Mouse (Mus musculus) right cerebral cortex, postnatal 25 days (tissue): ENCODE results near the gene Coro6.

Source experiments
- DNase-seq: peaks from one replicate; pipeline ENCODE4 v3.0.0; 2022

The Coro6 gene

GRCm38 (mm10) chr11:77462283-77463100 is at the start of gene Coro6:
Coro6 (plus strand) TSS chr11:77462411.
- no peak for DNase-seq

DNA sequence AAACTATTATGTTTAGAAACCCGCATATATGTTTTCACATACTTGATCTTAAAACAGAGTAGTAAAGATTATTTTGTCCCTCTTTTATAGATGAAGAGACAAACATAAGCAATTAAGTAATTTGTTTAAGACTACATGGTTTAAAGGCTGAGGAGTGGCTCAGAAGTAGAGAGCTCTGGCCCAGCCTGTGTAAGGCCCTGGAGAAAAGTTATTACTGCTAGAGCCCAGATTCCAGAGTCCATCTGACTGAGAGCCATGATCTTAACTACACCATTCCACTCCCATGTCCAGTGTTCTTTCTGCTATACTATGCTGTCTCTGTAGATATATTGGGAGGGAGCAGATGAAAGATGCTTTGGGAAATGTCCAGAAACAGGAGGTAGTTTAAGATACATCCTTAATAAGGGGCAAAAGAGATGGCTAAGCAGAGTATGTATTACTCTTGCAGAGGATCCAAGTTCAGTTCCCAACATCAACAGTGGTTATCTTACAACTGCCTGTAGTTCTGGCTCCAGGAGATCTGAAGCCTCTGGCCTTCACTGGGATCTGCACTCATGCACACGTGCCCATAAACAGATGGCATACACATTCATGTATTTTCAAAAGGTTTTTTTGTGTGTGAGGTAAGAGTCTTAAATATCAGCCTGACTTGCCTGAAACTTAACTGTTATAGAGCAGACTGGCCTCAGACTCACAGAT is 47.9 kb upstream of the Coro6 start:
- no peak for DNase-seq

DNA sequence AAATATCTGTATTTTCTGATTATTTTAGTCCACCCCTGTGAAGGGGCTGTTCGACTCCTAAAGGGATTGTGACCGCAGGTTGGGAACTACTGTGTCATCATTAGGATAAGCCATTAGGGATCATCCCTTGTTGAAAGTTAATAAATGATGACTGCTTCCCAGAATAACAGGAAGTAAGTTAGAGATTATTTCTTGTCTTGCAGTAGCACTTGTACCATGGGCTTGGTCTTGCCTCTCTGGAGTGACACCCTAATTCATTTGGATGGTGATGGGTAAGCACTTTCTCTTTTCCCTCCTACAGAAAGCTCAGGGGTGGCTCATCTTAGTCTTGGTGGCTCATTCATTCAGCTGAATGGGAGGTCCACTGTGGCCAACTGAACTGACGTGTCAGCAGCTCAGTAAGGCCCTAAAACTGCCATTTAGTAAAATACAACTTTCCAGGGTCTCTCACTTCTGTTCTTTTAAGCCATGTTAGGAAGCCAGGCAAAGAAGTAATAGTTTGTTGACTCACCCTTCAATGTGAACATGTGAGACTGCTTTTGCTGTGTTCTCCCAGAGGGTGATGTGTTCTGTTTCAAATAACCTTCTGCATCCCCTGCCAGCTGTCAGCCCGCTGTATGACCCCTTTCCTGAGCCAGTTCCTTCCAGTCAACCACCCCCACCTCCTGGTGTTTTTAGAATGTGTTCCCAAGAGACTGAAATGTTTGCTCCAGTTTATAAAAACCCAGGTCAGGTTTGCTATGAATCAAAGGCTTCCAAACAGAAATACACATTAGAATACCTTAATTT is 45.8 kb upstream of the Coro6 start:
- no peak for DNase-seq

DNA sequence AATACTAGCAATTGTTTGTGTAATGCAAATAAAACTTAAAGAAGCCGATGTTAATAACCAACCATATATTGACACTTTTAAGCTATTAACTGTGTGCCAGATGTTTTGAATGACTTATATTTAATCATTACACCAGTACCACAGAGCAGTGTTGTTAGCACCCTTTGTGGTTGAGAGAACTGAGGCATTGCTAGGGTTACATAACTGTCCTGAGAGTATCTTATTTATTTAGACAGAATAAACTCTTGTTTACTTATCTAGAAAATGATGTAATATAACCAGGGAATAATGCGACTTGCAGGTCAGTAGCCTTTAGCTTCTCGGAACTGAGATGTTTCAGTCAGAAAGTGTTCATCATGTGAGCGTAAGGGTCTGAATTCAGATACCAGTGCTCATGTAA is 44.2 kb upstream of the Coro6 start:
- DNase-seq = no peak

DNA sequence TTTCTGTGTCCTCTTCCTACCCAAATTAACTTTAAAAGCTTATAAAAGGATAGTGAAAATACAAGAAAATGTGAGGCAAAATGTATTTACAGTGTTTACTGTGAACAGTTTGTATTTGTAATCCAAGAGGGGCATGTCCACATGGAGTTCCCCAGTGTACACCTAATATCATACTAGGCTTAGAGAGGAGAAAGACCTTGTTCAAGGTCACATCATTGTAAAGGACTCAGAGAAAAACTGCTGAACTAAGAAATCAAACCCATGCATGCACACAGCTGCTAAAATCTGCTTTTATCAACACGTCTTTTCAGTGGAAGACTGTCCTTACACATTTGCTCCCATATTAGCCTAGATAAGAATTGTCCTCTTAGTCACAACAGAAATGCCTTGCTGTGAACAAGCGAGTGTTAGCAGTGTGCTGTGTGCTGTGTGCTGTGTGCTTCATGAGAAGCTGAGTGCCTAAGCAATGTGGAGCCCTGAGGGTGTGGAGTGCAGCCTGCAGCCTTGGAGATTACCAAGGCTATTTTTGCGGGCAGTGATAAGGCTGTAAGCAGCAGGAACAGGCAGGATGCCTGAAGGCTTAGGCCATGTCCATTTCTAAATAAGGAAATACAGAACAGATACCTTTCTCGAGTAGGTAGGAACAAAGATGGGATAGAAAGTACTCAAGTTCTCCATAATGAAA is 38.9 kb upstream of the Coro6 start:
- DNase-seq = no peak

GRCm38 (mm10) chr11:77428446-77428845 is 33.8 kb upstream of the Coro6 start:
- DNase-seq = no peak

- DNase-seq = no peak
These were observed 25.2 kb upstream of the Coro6 start for GRCm38 (mm10) chr11:77437026-77437425.

DNA sequence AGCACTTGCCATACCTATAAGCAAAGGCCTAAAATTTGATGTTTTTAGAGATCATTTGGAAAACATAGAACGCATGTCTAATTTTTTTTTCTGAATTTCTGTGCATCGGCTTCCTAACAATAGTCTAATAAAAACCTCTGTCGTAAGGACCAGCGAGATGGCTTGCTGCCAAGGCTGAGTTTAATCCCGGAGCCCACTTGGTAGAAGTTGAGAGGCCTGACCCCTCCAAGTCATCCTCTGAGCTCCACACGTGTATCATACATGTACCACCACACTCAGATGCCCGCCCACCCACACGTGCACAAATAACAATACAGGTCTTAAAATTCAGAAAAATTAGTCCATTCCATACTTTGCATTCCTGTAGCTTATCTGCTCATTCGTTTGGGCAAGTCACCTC is 22.1 kb upstream of the Coro6 start:
- no peak for DNase-seq

- DNase-seq = no peak
These were observed 21.2 kb upstream of the Coro6 start for GRCm38 (mm10) chr11:77441020-77441419.

DNA sequence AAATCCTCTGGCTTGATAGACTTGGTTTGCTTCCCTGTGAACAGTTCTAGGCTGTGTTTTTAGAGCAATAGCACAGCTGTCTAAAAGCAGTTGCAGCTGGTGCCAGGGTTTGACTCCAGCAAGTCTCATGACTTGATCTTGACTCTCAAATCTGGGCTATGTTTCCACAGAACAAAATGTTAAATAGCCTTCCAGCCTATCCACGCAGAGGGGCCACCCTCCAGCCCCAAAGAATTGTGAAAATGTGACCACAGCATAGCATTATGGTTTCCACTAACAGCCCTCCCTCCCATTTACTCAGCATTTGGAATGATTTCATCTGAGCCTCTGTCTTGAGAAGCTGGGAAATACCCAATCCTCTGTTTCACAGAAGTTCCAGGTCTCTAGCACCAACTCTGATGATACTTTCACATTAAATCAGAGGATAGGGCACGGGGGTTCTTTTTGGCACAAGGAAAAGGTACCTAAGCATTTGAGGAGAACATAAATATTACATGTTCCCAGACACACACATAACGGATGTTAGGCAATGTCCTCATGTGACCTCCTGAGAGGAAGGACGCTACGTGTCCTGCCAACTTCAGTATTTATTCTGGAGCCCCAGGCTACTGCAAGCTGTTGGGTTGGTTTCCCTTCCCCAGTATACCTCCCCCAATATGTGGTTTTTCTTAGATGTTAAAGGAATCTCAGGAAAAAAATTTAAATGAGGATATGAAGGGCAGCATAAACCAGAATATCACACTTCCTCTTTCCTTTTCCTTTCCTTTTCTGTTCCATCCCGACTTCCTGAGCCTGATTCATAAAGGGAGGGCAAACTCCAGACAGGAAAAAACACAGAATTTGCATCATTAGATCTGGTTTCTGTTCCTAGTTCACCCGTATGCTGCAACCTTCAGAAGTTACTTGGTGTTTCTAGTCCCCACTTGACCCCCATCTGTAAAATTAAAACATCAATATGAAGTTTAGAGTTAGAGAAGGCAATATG is 19.7 kb upstream of the Coro6 start:
- no peak for DNase-seq

- no peak for DNase-seq
These were observed 17.3 kb upstream of the Coro6 start for GRCm38 (mm10) chr11:77444939-77445338.

DNA sequence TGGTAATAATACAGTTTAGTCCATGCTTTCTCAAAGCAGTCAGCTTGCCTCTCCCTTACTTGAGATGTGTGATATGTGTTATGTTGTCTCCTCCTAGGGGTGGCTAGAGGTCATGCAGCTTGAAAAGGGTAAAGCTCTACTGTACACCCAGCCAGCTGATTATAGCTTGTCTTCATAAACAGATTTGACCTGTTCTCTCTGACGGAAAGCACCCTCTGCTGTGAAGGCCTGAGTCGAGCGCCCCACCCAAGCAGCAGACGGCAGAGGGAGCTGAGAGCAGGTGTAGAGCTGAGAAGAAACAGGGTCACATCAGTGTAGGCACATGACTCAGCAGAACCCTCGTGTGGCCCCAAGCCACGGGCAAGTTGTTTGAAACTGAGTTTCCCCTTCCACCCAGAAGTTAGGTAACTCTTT is 15.6 kb upstream of the Coro6 start:
- DNase-seq = no peak

DNA sequence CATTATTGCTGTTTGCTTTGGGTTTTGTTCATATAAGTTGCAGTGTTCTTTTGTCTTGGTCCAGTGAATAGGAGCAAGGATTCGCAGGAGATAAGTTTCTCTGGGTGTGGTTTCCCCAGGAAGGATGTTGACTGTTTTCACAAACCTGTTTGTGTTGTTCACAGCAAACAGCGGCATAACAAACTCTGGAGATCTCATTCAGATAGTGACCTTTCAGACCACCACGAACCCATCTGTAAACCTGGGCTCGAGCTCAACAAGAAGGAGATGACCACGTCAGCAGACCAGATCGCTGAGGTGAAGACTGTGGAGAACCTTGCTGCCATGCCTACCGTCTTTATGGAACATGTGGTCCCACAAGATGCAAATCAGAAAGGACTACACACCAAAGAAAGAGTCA is 13.0 kb upstream of the Coro6 start:
- no peak for DNase-seq

- no peak for DNase-seq
These were observed 10.5 kb upstream of the Coro6 start for GRCm38 (mm10) chr11:77451670-77452069.

- peak; percentile 1 for DNase-seq
These were observed 8.8 kb upstream of the Coro6 start for GRCm38 (mm10) chr11:77453388-77453787.

DNA sequence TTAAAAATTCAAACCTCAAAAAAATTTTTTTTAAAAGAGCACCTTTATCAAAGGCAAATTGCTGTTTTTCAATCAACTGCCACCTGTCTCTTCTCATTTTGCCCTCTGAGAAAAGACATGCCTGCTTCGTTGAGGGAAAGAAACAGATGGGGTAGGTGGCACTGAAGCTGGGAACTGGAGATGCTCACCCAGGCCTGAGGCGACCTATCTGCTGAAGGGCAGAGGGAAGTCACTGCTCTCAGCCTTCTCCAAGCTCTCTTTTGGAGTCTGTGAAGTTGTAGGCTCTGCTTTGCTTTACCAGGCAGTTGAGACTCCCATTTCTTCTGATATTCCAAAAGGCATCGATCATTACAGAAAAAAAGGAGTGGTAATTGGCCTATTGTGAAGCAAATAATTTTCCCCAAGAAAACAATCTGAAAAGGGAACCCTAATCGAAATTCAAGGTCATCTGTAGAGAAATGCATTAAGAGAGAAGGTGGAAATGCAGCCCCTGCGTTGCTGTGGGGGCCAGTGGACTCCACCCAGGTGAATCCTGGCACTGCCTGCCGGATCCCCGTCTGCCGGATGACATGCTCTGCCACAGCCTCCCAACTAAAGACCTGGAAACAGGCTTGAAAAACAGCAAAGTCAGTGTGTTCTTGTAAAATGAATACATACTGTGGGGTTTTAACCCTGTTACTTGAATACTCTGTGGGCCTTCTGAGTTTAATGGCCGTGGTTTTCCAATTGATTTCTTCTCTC is 6.3 kb upstream of the Coro6 start:
- no peak for DNase-seq

- peak; percentile 5 for DNase-seq
These were observed 5.3 kb upstream of the Coro6 start for GRCm38 (mm10) chr11:77456866-77457265.

DNA sequence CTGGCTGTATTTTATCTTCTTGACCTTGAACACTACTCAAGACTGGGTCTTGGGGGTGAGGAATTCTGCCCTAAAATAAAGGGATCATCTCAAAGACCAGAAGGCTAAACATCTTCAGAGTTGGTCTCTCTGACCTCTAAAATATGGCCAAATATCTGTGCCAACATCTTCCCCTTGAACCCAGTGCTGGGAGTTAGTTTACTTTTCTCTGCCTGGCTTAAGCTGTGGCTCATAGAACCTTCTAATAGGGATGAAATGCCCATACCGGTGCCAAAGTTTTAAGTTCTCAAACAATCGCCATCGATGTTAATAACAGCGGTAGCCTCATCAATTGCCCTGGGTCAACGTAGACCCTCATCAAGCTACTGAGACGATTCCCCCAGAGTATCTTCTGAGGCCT is 355 bp upstream of the Coro6 start:
- DNase-seq = no peak

DNA sequence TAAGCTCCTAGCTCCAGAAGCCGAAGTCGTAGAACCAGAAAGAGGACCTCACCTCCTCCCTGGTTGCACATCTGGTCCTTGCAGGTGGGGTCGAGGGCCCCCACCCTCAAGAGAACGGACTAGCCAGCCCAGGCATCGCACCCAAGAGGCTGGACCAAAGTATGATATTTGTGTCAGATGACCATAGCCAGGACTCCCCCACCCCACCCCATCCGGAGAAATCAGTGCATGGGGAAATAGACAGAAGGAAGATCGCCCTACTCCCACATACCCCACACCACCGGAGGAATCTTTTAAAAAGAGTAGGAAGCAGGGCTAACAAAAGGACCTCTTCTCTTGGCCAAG is 862 bp downstream of the Coro6 start:
- DNase-seq = no peak

GRCm38 (mm10) chr11:77463786-77464185 is 1.6 kb downstream of the Coro6 start:
- DNase-seq = no peak

DNA sequence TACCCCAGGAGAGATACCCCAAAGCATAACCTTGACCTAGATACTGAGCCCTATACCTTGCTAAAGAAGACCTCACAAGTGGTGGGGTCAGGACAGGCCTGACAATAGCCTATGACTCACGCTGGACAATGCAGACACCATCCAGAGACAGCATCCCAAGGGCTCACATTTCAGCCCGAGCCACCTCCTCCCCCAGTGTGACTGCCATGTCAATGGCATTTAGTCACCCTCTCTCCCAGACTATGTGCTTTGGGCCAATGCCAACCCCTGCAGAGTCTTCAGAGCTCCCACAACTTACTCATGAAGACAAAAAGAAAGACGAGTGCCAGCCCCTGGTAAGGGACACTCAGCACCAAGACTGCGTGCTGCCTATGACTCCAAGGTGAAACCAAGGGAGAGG is 2.5 kb downstream of the Coro6 start:
- DNase-seq = no peak
